Mouse (Mus musculus) cerebellum, adult 2 months (tissue): ENCODE measurements around the gene Spib.

Source experiments
- CTCF ChIP-seq: fragments of 200-500 bp; IDR thresholded peaks from 2 replicates; pipeline ENCODE4 v1.5.1; 2011; ENCODE audit warnings: low read depth, mild to moderate bottlenecking, control low read depth, low read length, moderate library complexity, borderline replicate concordance; ENCODE audit not compliant: insufficient read depth
- POLR2A ChIP-seq: fragments of 200-500 bp; IDR thresholded peaks from 2 replicates; pipeline ENCODE4 v1.6.1; 2011; ENCODE audit warnings: low read length, control low read depth, borderline replicate concordance; ENCODE audit not compliant: insufficient read depth

DNA sequence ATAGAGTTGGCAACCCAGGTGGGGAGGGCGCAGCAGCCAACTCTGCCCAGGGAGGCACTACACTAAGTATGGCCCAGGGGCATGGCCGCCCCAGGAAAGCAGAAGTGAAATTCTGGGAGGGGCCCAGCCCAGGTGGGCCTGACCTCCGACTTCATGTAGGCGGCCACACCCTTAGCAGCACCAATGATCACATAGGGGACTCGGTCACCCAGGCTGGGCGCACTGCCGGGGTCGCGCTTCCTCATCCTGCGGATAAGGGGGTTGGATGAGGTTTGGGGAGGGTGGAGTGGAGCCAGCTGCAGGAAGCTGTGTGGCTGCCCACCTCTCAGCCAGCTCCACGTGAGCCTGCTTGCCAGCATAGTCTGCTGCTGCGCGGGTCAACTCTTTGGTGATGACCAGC lies 2.4 kb upstream of the Spib start:
- TF ChIP-seq CTCF (no peak), POLR2A (no peak)
